Mouse (Mus musculus) MEL (cell line): ENCODE data around the gene H2-DMa. TPM values are rescaled to one million over a fixed set of nuclear protein-coding genes. Genes with fewer than 3 reads are reported as not detected.

ENCODE experiments used
- DNase-seq: peaks from one replicate; pipeline ENCODE4 v3.0.0; 2011; ENCODE audit warnings: low read depth, low spot score
- H3K27ac ChIP-seq: 2 replicates; pipeline ENCODE4 v1.5.1; 2012; ENCODE audit warnings: low read depth, mild to moderate bottlenecking, control low read depth, low read length, moderate library complexity; ENCODE audit not compliant: control insufficient read depth
- H3K27me3 ChIP-seq, 2 experiments: fragments of 150-350 bp in 1 of 2; sonication (generic) in 1 of 2; 2 replicates each; pipeline ENCODE4 v1.6.1; 2012; ENCODE audit warnings: low read length in 2 of 2, mild to moderate bottlenecking in 2 of 2, improper control_type of control experiment in 1 of 2, moderate library complexity in 1 of 2; ENCODE audit not compliant: insufficient read depth in 2 of 2, control insufficient read depth in 1 of 2
- H3K36me3 ChIP-seq, 2 experiments: 2 replicates each; pipeline ENCODE4 v1.6.1; 2012 to 2014; ENCODE audit warnings: low read length in 2 of 2, improper control_type of control experiment in 1 of 2, inconsistent platforms in 1 of 2, mild to moderate bottlenecking in 1 of 2; ENCODE audit not compliant: insufficient read depth in 2 of 2, control insufficient read depth in 1 of 2
- H3K4me1 ChIP-seq, 2 experiments: fragments of 150-350 bp in 1 of 2; sonication (generic) in 1 of 2; 2 replicates each; pipeline ENCODE4 v1.6.1; 2012; ENCODE audit warnings: low read length in 2 of 2, improper control_type of control experiment in 1 of 2, mild to moderate bottlenecking in 1 of 2; ENCODE audit not compliant: insufficient read depth in 2 of 2, control insufficient read depth in 1 of 2
- H3K4me3 ChIP-seq, 2 experiments: fragments of 150-350 bp in 1 of 2; sonication (generic) in 1 of 2; 2 replicates each; pipeline ENCODE4 v1.5.1; 2012; ENCODE audit warnings: low read depth in 2 of 2, low read length in 2 of 2, mild to moderate bottlenecking in 2 of 2, moderate library complexity in 2 of 2, control low read depth in 1 of 2, improper control_type of control experiment in 1 of 2; ENCODE audit not compliant: control insufficient read depth in 1 of 2, insufficient read depth in 1 of 2
- H3K79me2 ChIP-seq: 2 replicates; pipeline ENCODE4 v1.6.1; 2012; ENCODE audit warnings: mild to moderate bottlenecking, low read length, moderate library complexity; ENCODE audit not compliant: control insufficient read depth, poor library complexity, insufficient read depth
- H3K9ac ChIP-seq: 2 replicates; pipeline ENCODE4 v1.6.1; 2012; ENCODE audit warnings: low read depth, mild to moderate bottlenecking, control low read depth, low read length, moderate library complexity; ENCODE audit not compliant: control insufficient read depth, poor library complexity, severe bottlenecking
- H3K9me3 ChIP-seq: fragments of 150-350 bp; sonication (generic); replicated peaks from 2 replicates; pipeline ENCODE4 v1.6.1; 2012; ENCODE audit warnings: mild to moderate bottlenecking, low read length, improper control_type of control experiment, moderate library complexity; ENCODE audit not compliant: insufficient read depth
- BHLHE40 ChIP-seq: IDR thresholded peaks from 2 replicates; pipeline ENCODE4 v1.6.1; 2012; ENCODE audit warnings: low read depth, mild to moderate bottlenecking, inconsistent platforms, low read length, improper control_type of control experiment, borderline replicate concordance
- CHD1 ChIP-seq: IDR thresholded peaks from 2 replicates; pipeline ENCODE4 v1.6.1; 2012; ENCODE audit warnings: low read depth, mild to moderate bottlenecking, inconsistent platforms, low read length, improper control_type of control experiment
- CHD2 ChIP-seq: IDR thresholded peaks from 2 replicates; pipeline ENCODE4 v1.6.1; 2011; ENCODE audit warnings: low read length, improper control_type of control experiment
- CTCF ChIP-seq, 3 experiments: IDR thresholded peaks in 2 of 3; conservative IDR thresholded peaks in 1 of 3; 2 replicates each; pipeline ENCODE4 v1.5.1; 2011 to 2012; ENCODE audit warnings: low read length in 3 of 3, low read depth in 2 of 3, mild to moderate bottlenecking in 2 of 3, improper control_type of control experiment in 1 of 3, inconsistent platforms in 1 of 3, mixed read lengths in 1 of 3, moderate library complexity in 1 of 3; ENCODE audit not compliant: control insufficient read depth in 1 of 3, insufficient read depth in 1 of 3, poor library complexity in 1 of 3, severe bottlenecking in 1 of 3
- ELF1 ChIP-seq: IDR thresholded peaks from 2 replicates; pipeline ENCODE4 v1.6.1; 2014; ENCODE audit warnings: low read depth, mild to moderate bottlenecking, inconsistent platforms, low read length, improper control_type of control experiment, moderate library complexity
- EP300 ChIP-seq, 2 experiments: IDR thresholded peaks; 2 replicates each; pipeline ENCODE4 v1.6.1; 2011; ENCODE audit warnings: improper control_type of control experiment in 2 of 2, low read length in 2 of 2, low read depth in 1 of 2, mild to moderate bottlenecking in 1 of 2
- ETS1 ChIP-seq: IDR thresholded peaks from 2 replicates; pipeline ENCODE4 v1.6.1; 2012; ENCODE audit warnings: low read depth, mild to moderate bottlenecking, inconsistent platforms, low read length, improper control_type of control experiment, moderate library complexity
- GABPA ChIP-seq: IDR thresholded peaks from 2 replicates; pipeline ENCODE4 v1.6.1; 2012; ENCODE audit warnings: low read depth, mild to moderate bottlenecking, inconsistent platforms, low read length, improper control_type of control experiment, moderate library complexity
- GATA1 ChIP-seq: IDR thresholded peaks from 2 replicates; pipeline ENCODE4 v1.6.1; 2011; ENCODE audit warnings: low read depth, low read length, improper control_type of control experiment
- HCFC1 ChIP-seq: IDR thresholded peaks from 2 replicates; pipeline ENCODE4 v1.6.1; 2012; ENCODE audit warnings: low read depth, mild to moderate bottlenecking, inconsistent platforms, low read length, improper control_type of control experiment, moderate library complexity
- JUND ChIP-seq: IDR thresholded peaks from 2 replicates; pipeline ENCODE4 v1.6.1; 2011; ENCODE audit warnings: low read depth, mild to moderate bottlenecking, improper control_type of control experiment, low read length
- KAT2A ChIP-seq: conservative IDR thresholded peaks from 2 replicates; pipeline ENCODE4 v1.6.1; 2012; ENCODE audit warnings: low read depth, low read length, improper control_type of control experiment, inconsistent platforms
- MAFK ChIP-seq: IDR thresholded peaks from 2 replicates; pipeline ENCODE4 v1.6.1; 2011; ENCODE audit warnings: low read depth, mild to moderate bottlenecking, low read length, improper control_type of control experiment, borderline replicate concordance
- MAX ChIP-seq: IDR thresholded peaks from 2 replicates; pipeline ENCODE4 v1.6.1; 2011; ENCODE audit warnings: low read length, improper control_type of control experiment
- MAZ ChIP-seq: IDR thresholded peaks from 2 replicates; pipeline ENCODE4 v1.6.1; 2012; ENCODE audit warnings: low read depth, mild to moderate bottlenecking, inconsistent platforms, low read length, improper control_type of control experiment
- MXI1 ChIP-seq: IDR thresholded peaks from 2 replicates; pipeline ENCODE4 v1.6.1; 2011; ENCODE audit warnings: mild to moderate bottlenecking, low read depth, low read length, improper control_type of control experiment
- MYB ChIP-seq: IDR thresholded peaks from 2 replicates; pipeline ENCODE4 v1.6.1; 2011; ENCODE audit warnings: mild to moderate bottlenecking, low read depth, low read length, improper control_type of control experiment
- NELFE ChIP-seq: IDR thresholded peaks from 2 replicates; pipeline ENCODE4 v1.6.1; 2011; ENCODE audit warnings: low read depth, low read length, improper control_type of control experiment
- NRF1 ChIP-seq: IDR thresholded peaks from 2 replicates; pipeline ENCODE4 v1.6.1; 2014; ENCODE audit warnings: low read depth, mild to moderate bottlenecking, inconsistent platforms, low read length, improper control_type of control experiment, moderate library complexity; ENCODE audit not compliant: poor library complexity, insufficient read depth, severe bottlenecking
- POLR2A ChIP-seq, 2 experiments: IDR thresholded peaks; 2 replicates each; pipeline ENCODE4 v1.6.1; 2011 to 2012; ENCODE audit warnings: low read length in 2 of 2, mild to moderate bottlenecking in 2 of 2, control low read depth in 1 of 2, improper control_type of control experiment in 1 of 2, low read depth in 1 of 2, moderate library complexity in 1 of 2; ENCODE audit not compliant: control insufficient read depth in 1 of 2, insufficient read depth in 1 of 2, poor library complexity in 1 of 2
- POLR2AphosphoS5 ChIP-seq: IDR thresholded peaks from 2 replicates; pipeline ENCODE4 v1.6.1; 2012; ENCODE audit warnings: low read depth, borderline replicate concordance, mild to moderate bottlenecking, inconsistent platforms, low read length, moderate library complexity, mixed read lengths
- RAD21 ChIP-seq: IDR thresholded peaks from 2 replicates; pipeline ENCODE4 v1.6.1; 2011; ENCODE audit warnings: mild to moderate bottlenecking, low read depth, low read length, improper control_type of control experiment
- RCOR1 ChIP-seq: IDR thresholded peaks from 2 replicates; pipeline ENCODE4 v1.6.1; 2012; ENCODE audit warnings: low read depth, mild to moderate bottlenecking, inconsistent platforms, low read length, improper control_type of control experiment
- SIN3A ChIP-seq: IDR thresholded peaks from 2 replicates; pipeline ENCODE4 v1.6.1; 2012; ENCODE audit warnings: low read length, improper control_type of control experiment, inconsistent platforms
- SMC3 ChIP-seq: IDR thresholded peaks from 2 replicates; pipeline ENCODE4 v1.6.1; 2011; ENCODE audit warnings: low read depth, low read length, improper control_type of control experiment
- TAL1 ChIP-seq: IDR thresholded peaks from 2 replicates; pipeline ENCODE4 v1.6.1; 2012; ENCODE audit warnings: mild to moderate bottlenecking, inconsistent platforms, low read length, moderate library complexity, mixed read lengths
- TBP ChIP-seq: IDR thresholded peaks from 2 replicates; pipeline ENCODE4 v1.8.0; 2011; ENCODE audit warnings: low read depth, low read length, improper control_type of control experiment
- TCF12 ChIP-seq: IDR thresholded peaks from 2 replicates; pipeline ENCODE4 v1.6.1; 2014; ENCODE audit warnings: low read depth, mild to moderate bottlenecking, inconsistent platforms, low read length, improper control_type of control experiment, moderate library complexity
- USF1 ChIP-seq: IDR thresholded peaks from 2 replicates; pipeline ENCODE4 v1.6.1; 2014; ENCODE audit warnings: low read depth, mild to moderate bottlenecking, inconsistent platforms, low read length, improper control_type of control experiment, moderate library complexity
- USF2 ChIP-seq, 2 experiments: IDR thresholded peaks; 2 replicates each; pipeline ENCODE4 v1.6.1; 2011 to 2012; ENCODE audit warnings: improper control_type of control experiment in 2 of 2, low read length in 2 of 2, borderline replicate concordance in 1 of 2, inconsistent platforms in 1 of 2, low read depth in 1 of 2, mild to moderate bottlenecking in 1 of 2; ENCODE audit not compliant: insufficient read depth in 1 of 2
- ZC3H11A ChIP-seq: IDR thresholded peaks from 2 replicates; pipeline ENCODE4 v1.6.1; 2012; ENCODE audit warnings: low read depth, mild to moderate bottlenecking, inconsistent platforms, low read length, improper control_type of control experiment
- ZKSCAN1 ChIP-seq: IDR thresholded peaks from 2 replicates; pipeline ENCODE4 v1.6.1; 2012; ENCODE audit warnings: low read depth, mild to moderate bottlenecking, inconsistent platforms, low read length, improper control_type of control experiment, moderate library complexity
- ZMIZ1 ChIP-seq: IDR thresholded peaks from 2 replicates; pipeline ENCODE4 v1.6.1; 2012; ENCODE audit warnings: low read depth, mild to moderate bottlenecking, inconsistent platforms, low read length, improper control_type of control experiment, moderate library complexity
- ZNF384 ChIP-seq: IDR thresholded peaks from 2 replicates; pipeline ENCODE4 v1.6.1; 2012; ENCODE audit warnings: low read depth, mild to moderate bottlenecking, inconsistent platforms, low read length, improper control_type of control experiment
- polyA plus RNA-seq, 2 experiments: library from polyadenylated mRNA; stranded (reverse) in 1 of 2; unstranded in 1 of 2; fragments of >175 nt in 1 of 2; fragments of >200 nt in 1 of 2; gene quantifications; 2 replicates each; pipeline versions ENCODE4 v1.2.1 to v1.2.4; 2012; ENCODE audit warnings: low replicate concordance in 2 of 2, low read depth in 1 of 2; ENCODE audit not compliant: insufficient read length in 2 of 2, insufficient read depth in 1 of 2, missing spikeins in 1 of 2
- total RNA-seq: library from RNA; depleted of rRNA; stranded (reverse); fragments of 300-350 nt; gene quantifications from 2 replicates; pipeline ENCODE4 v1.2.3, GENCODE M21; 2012; rRNA removed

The H2-DMa gene
- total RNA-seq: 26.1 and 38.3 TPM in 2 replicates
- 10 to 100 TPM in 1 of 2 experiments, not detected in 1; 38.7 TPM for polyA plus RNA-seq

DNA sequence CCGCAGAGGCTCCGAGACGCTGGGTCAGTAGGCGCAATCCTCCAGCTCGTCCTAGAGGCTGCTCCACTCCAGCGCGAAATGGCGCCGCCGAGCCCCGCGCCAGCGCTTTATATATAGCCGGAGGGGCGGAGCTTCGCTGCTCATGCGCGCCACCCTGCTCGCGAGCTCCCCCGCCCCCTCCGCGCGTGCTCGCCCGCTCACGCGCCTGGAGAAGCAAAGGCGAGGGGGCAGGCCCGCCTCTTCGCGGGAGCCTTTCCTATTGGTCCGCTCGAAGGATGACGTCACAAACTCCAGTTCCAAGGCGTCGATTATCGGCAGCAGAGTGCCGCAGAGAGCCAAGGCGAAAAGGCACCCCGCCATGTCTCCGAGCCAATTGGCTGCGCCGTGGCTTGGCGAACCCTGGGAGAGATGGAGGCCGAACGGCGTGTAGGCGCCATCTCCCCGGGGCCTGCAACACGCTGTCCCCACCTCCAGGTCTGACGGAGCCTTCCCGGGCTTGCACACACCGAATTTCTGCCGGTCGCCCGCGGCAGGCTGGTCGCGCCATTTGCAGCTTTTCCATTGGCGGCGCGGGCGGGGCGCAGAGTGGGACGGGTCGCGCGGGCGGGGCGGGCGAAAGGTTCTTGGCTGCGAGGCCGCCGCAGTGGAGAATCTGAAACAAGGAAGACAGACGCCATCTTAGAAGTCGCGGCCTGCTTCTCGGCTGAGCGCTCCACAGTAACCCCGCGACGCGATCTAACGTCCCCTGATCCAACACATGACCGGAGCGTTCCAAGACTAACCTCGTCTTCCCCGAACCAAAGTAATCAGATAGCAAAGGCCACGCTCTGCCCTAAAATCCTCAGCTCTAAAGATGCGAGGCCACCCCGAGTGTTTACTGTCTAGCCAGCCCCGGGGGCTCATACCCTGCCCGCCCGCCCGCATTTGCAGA lies at the start of gene H2-DMa:
Gene H2-DMa (plus strand): TSS at position 293 of the 931 bp plus-strand sequence.
- no peaks in the 10 kb centered on the region for H3K27me3 ChIP-seq
- peak within 1 kb of the TSS; percentile 81 to 98 for H3K4me3 ChIP-seq
- H3K9me3 ChIP-seq: no peaks in the 10 kb centered on the region
- peak; percentile 99 for DNase-seq
- H3K79me2 ChIP-seq: peaks cover 87% of the 10 kb centered on the region
- peak within 1 kb of the TSS; percentile 98 for H3K9ac ChIP-seq
- H3K36me3 ChIP-seq: peaks cover 19 to 25% of the 10 kb centered on the region in 2 experiments
- H3K27ac ChIP-seq: peak within 1 kb of the TSS; percentile 99
- peaks cover 0 to 7% of the 10 kb centered on the region in 2 experiments; a peak in 1 of 4 replicates for H3K4me1 ChIP-seq
- TF ChIP-seq RCOR1: no peak
- TF ChIP-seq ELF1: peak; percentile 20; the same call in 1 of the 2 replicates
- TF ChIP-seq ZMIZ1: peak; percentile 100
- peak; percentile 73; the same call in 1 of the 2 replicates for TF ChIP-seq BHLHE40
- TF ChIP-seq ZC3H11A: no peak
- peak; percentile 63 for TF ChIP-seq MXI1
- TF ChIP-seq KAT2A: no peak
- no peak for TF ChIP-seq USF2 (IDR thresholded peaks at IDR 0.05; ENCODE audit: borderline replicate concordance in 1 of 2, insufficient read depth in 1 of 2, low read depth in 1 of 2, low read length in 2 of 2)
- TF ChIP-seq RAD21: no peak
- TF ChIP-seq NRF1: peak; percentile 83
- TF ChIP-seq NELFE: peak; percentile 100
- TF ChIP-seq MAX: peak; percentile 95
- no peak for TF ChIP-seq CHD2
- TF ChIP-seq MYB: no peak
- no peak for TF ChIP-seq GATA1
- peak; percentile 66 for TF ChIP-seq ETS1
- TF ChIP-seq POLR2A (IDR thresholded peaks at IDR 0.05; ENCODE audit: control insufficient read depth in 1 of 2, insufficient read depth in 1 of 2, low read depth in 1 of 2, low read length in 2 of 2, poor library complexity in 1 of 2): peak; percentile 99
- TF ChIP-seq TBP: peak; percentile 97
- TF ChIP-seq ZKSCAN1: no peak
- TF ChIP-seq TCF12: peak; percentile 55; the same call in 1 of the 2 replicates
- TF ChIP-seq TAL1: no peak
- TF ChIP-seq MAFK: no peak
- no peak for TF ChIP-seq JUND
- TF ChIP-seq EP300 (IDR thresholded peaks at IDR 0.05; ENCODE audit: low read depth in 1 of 2, low read length in 2 of 2): peak in 1 of 2 experiments; percentile 21; a peak in 1 of 4 replicates
- TF ChIP-seq GABPA: no peak
- TF ChIP-seq USF1: peak; percentile 48; the same call in 1 of the 2 replicates
- TF ChIP-seq SMC3: no peak
- peak; percentile 98 for TF ChIP-seq POLR2AphosphoS5
- TF ChIP-seq CTCF (IDR thresholded peaks at IDR 0.05 in 2 of 3, conservative IDR thresholded peaks at IDR 0.05 in 1 of 3; ENCODE audit: control insufficient read depth in 1 of 3, insufficient read depth in 1 of 3, low read depth in 2 of 3, low read length in 3 of 3, poor library complexity in 1 of 3, severe bottlenecking in 1 of 3): no peak
- TF ChIP-seq CHD1: peak; percentile 92
- peak; percentile 50; the same call in 1 of the 2 replicates for TF ChIP-seq HCFC1
- peak; percentile 87 for TF ChIP-seq MAZ
- peak; percentile 41 for TF ChIP-seq SIN3A
- TF ChIP-seq ZNF384: no peak
